15 mouse cellular contexts compared by ENCODE assay signal in genomic region chr5:28106966-28107365, GRCm38 (mm10). TPM values are rescaled to one million over a fixed set of nuclear protein-coding genes. Genes with fewer than 3 reads are reported as not detected.
"Had no signal": no experiment of that assay in that cellular context is flagged by ENCODE, and none has a peak within 500 bp of the region (broad histone marks: within the 10 kb centered on the region; RNA-seq: fewer than 3 reads in every experiment).

No protein-coding gene starts in this region.

- DNase-seq: lung, adult 18-20 months; lung, embryonic 14.5 days; lung, postnatal 10 days; midbrain, embryonic 14.5 days; retina, postnatal 1 day; right cerebral cortex, adult 18-20 months; right cerebral cortex, postnatal 25 days; right cerebral cortex, postnatal 4 days; spleen, adult 18-20 months; thymus, adult 18-20 months; thymus, postnatal 14 days; thymus, postnatal 36 days had no signal

- ATAC-seq: midbrain, embryonic 16.5 days had no signal

RNA-seq across cellular contexts. Expression of gene En2, which starts 58.5 kb away (rescaled TPM):
- total RNA-seq: megakaryocyte, adult 5-6 weeks; megakaryocyte-erythroid progenitor cell, adult 5-6 weeks had no signal
